Mouse (Mus musculus) lung, postnatal 0 days (tissue): Measurements from ENCODE around the gene Ppp3ca.

Source experiments
- CTCF ChIP-seq: IDR thresholded peaks from 2 replicates; pipeline ENCODE4 v1.5.1; 2016; ENCODE audit warnings: antibody characterized with exemption, mild to moderate bottlenecking
- EP300 ChIP-seq: IDR thresholded peaks from 2 replicates; pipeline ENCODE4 v1.6.1; 2016; ENCODE audit warnings: antibody characterized with exemption, mild to moderate bottlenecking, control low read depth

DNA sequence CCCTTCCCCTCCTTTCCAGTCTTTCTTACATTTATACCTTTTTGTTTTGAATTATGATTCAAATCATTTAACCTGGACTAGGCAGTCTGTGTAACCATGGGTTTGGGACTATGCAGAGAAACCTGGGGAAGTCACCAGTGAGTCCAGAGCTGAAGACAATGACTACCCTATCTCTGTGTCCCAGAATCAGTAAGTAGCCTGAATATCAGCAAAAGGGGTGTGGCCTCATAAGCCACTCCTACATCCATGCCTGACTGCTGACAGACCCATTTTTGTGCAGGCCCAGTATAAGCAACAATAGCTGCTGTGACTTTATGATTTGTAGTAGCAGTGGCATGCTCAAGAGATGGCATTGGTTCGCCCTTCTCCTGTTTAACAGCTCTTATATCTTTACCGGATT lies 11.2 kb upstream of the Ppp3ca start:
- no peak for TF ChIP-seq EP300
- no peak for TF ChIP-seq CTCF
